Mouse (Mus musculus) T-helper 2 cell (primary cell): Measurements from ENCODE around the gene Hebp1.

Experiments used
- in situ Hi-C: fragments of 300-600 bp; cut with MboI, MseI; formaldehyde crosslinking; loops from one replicate; pipeline ENCODE4 v1.15.1; 2025; ENCODE audit warnings: high pct_unique_total_duplicates

The Hebp1 gene

DNA sequence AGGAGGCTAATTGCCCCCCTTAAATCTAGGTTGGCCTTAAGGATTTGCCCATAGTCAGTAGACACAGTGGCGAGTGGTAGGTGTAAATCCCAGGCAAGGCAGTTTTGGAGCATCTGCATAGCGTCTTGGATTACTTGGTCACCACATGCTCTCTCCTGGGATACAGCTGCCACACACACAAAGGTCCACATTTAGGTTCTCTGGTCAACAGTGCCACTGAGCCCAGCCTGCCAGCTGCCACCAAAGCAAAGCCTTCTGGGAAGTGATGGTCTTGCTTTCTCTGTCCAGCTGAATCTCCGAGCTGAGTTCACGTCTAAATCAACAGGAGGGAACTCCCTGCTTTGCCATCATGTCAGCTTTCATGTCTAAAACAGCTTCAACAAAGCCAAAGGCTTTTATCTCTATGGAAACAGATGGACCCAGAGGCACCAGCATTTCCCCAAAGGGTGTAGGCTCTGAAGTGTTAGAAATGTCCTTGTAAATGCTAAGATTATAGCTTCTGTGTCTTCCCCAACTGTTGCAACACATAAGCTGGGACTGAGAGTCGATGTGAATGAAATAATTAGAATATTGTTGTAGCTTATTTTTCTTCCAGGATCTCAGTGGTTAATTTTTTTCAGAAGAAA is 73.0 kb downstream of the Hebp1 start:
- in situ Hi-C loops: no loop called here

DNA sequence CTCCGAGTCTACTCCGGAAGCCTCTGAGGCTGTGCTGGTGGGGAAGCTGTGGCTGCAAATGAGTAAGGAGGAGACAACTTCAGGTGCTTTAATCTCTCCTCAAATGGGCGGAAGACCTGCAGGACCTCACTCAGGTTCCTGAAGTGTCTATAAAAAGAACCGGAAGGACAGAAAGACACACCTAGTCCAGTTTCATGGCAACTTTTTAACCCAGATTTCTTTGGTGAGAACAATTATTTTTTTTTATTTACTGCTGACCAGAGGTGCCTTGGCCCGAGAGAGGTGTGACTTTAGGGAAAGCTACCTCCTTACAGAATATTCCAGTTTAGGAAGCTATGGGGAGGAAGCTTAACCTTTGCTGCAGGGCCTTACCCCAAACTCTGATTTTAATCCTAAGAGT is 79.6 kb downstream of the Hebp1 start, which contains the start of gene Gprc5d:
Gene Gprc5d, minus strand, starts transcription at position 101 of the 400 bp plus-strand sequence.
- in situ Hi-C loops: no loop called here

DNA sequence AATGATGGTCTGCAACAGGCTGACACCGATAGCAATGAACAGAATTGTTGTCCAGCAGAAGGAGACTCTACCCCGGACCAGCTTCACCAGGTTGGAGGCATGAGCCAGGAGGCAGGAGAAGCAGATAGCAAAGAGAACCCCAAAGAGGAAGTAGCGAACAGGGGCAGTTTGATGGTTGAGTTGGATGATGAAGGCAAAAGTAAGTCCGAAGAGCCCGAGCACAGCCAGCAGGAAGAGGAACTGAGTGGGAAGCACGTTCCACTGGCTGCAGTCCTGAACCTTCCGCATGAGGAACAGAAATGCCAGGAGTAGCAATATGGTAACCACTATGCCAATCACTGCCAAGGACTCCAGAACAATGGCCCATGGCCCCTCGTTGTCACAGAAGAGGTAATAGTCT is 81.3 kb downstream of the Hebp1 start:
- in situ Hi-C loops: no loop called here

DNA sequence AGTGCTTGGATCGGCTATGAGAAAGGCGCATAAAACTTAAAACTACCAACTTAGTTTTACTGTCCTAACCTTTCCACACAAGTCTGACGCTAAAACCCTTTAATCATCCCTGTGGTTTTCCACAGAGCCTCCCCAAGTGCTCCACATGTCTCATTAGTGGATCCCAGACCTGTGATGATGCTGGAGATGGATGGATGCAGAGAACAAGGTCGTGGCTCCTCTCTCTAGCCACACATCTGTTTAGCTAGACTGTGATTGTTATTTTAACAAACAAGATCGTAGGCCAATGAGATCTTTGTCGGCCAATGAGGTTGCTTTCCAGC is 84.7 kb downstream of the Hebp1 start:
- in situ Hi-C loops: no loop called here

DNA sequence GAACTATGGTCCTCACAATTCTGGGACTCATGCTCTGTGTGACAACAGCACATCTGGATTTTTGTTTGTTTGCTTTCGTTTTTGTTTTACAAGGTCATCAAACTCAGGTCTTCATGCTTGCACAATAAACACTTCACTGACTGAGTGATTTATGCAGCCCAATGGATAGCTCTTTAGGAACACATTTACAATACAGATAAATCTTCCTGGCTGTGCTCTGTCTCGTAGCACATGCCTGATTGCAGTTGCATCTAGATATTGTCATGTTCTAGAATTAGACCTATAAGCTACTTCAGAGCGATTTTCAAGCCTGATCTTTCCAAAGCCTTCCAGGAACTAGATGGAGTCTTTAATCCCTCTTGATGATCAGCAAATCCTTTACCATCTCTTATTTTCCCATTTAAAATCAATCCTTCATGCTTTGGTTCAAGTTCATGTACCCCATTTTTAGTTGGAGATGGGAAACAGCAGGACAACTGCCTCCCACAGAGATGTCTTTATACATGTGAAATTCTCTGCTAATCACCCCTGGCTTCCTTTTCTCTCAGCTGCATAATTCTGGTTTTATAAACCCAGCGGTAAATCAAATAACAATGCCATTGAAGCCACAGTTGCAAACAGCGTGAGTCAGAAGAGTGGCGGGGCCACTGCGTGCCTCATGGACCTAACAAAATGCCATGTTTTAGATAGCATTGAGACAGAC is 85.3 kb downstream of the Hebp1 start:
- in situ Hi-C loops: no loop called here

DNA sequence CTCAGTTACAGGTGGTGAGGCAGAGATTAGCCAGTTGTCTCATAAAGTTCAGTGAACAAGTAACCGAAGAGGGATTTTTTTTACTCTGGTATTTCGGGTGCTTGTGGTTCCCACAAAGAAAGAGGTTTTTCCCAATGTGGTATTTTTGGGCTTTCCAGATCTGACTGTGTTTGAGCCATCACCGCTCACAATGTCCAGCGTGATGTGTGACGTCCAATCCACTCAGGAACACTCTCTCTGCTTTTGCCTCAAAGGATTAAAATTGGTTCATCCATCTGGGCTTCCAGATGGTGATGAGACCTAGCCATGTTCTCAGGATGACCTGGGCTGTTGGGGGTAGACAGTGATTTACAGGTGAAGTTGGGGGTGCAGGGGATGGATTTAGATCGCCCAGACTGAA is 90.8 kb downstream of the Hebp1 start:
- in situ Hi-C loops: no loop called here

DNA sequence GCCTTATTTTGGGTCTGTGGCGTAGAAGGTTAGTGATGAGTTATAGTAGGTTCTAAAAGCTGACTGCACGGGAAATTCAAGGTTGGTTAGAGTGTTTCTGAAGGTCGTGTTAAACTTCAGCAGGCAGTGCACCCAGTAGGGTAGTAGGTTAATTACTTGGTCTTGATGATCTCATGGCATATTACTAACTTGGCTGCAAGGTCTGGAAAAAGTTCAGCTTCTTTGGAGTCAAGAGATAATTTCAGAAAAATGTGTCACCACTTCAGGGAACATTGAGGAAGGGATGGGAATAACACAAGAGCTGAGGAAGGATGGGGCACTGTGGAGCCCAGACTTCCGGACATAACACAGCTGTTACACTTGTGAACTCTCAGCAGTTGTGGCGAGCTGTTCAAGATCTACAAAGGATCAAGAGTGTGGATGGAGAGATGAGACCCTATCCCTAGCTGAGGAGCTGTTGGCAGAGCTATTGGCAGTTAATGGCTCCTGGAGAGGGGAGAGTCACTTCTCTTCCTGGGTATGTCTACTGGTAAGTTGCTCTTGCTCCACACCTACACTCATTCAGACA is 95.0 kb downstream of the Hebp1 start:
- in situ Hi-C loops: no loop called here

DNA sequence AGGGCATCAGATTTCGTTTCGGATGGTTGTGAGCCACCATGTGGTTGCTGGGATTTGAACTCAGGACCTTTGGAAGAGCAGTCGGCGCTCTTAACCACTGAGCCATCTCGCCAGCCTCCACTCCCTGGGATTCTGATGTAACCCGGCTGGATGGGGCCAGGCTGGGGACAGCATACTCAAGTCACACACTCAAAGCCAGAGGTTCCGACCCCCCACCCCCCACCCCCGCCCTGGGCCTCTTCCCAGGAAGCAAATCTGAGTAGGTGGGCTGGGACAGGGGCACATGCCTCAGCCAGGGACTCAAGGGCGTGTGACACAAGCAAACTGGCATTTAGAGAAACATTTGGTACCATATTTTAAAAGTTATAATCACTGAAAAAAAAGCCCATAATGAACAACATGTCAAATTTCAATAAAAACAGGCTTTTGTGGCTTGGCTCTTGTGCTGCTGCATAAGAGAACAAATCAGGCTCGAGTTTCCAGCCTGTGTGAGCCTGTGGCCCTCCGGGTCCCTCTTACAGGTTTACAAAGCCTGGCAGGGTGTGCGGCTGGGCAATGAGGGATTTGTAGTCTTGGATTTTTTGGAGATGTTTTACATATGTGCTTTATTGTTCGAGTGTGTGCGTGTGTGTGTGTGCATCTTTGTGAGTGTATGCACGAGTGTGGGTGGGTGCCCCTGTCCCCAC is 96.9 kb downstream of the Hebp1 start:
- in situ Hi-C loops: no loop called here

DNA sequence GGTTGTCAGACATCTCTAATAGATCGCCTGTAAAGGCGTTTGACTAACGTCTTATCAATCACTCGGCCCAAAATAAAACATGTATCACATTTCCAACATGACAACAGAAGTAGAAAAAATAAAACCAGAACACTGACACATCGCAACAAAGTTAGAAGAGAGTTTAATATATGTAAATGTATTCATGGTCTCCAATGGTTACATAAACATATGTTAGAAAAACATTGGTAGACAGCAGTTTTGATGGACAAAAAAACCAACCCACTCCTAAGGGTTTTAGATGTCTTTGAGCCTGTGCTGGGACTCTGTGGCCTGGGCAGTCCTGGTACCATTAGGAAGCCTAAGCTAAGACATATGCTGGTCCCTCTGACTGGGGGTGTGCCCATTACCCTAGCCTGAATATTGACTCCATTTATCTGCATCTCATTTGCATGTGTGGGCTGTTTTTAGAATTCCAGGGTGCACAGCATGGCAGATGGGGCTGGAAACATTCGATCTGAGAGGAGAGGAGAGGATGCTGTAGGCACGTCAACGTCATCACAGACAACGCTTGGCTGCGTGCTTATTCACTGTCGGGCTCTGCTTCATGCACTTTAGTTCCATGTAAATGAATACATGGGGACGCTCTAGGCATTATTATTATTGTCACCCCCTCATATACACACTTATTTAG is 104.9 kb downstream of the Hebp1 start:
- in situ Hi-C loops: no loop called here

DNA sequence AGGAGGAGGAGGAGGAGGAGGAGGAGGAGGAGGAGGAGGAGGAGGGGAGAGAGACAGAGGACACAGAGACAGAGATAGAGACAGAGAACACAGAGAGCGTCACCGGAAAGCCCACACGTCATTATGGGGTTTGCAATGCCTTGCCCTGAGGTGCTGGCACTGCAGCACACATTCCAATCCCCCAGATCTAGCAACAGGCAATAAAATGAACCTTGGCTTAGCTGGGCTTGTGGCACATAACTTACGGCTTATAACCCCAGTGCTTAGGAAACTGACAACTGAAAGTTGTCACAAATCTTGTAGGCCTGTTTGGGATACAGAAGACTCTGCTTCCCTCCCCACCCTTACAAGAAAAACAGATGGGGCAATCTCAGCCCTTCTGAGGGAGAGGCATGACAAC is 107.2 kb downstream of the Hebp1 start:
- in situ Hi-C loops: no loop called here

DNA sequence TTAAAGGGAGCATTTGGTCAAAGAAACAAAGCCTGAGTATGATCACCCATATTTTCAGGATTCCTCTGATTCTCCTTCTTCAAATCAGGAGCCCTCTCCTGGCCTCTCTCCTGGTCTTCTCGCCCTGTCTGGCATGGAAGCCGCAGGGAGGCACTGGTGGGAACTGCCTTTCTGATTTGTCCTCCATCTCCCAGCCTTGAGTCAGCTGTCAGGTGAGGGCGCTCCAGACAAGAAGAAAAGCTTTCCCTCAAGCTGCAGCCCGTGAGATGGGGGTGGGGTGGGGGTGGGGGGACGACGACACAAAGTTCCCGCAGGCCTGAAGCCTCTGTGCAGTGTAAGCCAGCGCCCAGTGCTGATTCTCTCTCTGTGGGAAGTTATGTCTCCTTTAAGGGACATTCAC is 108.0 kb downstream of the Hebp1 start:
- in situ Hi-C loops: loop anchor here (5.0 kb wide), 2 partner anchors 53 to 283 kb away; no protein-coding TSS in a partner anchor

DNA sequence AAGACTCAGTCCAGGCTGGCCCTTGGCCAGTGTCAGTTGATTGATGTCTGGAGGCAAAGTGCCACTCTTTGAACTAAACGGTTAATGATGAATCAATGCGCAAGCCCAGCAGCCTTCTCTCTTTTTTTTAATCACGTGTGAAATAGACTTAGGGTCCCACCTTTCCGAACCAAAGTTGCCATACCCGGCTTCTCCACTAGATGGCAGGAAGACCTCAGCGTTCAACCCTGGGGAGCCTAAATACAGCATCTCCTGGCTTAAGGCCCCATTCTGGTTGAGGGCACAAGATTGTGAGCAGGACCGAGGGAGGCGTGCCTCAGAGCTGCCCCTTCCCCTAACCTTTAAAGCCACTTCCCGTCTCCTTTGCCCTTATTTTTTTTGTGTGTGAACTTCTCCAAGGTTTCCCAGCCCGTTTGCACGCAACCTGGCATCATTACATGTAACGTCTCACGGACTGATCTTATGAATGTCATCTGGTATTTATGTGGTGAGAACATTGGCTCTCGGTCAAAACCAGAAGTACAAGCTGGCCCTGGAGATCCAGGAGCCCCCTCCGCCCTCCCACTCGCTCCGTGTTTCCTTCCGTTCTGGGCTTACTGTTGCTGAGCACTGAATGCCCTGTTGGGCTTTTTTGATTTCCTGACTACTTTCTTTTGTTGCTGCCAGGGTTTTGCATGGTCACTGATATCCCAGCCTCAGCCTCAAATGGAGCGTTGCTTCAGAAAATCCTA is 109.9 kb downstream of the Hebp1 start:
- in situ Hi-C loops: loop anchor here (5.0 kb wide), 2 partner anchors 54 to 284 kb away; no protein-coding TSS in a partner anchor
